Mouse (Mus musculus) bone marrow, adult 2 months (tissue): ENCODE results near the gene Fam217b. TPM values are rescaled to one million over a fixed set of nuclear protein-coding genes. Genes with fewer than 3 reads are reported as not detected.

Experiments
- H3K27ac ChIP-seq: fragments of 200-500 bp; 2 replicates; pipeline ENCODE4 v1.5.1; 2012; ENCODE audit warnings: low read depth, mild to moderate bottlenecking, control low read depth, inconsistent platforms, low read length; ENCODE audit not compliant: control insufficient read depth, poor library complexity, insufficient read depth
- H3K4me1 ChIP-seq: fragments of 200-500 bp; 2 replicates; pipeline ENCODE4 v1.6.1; 2011; ENCODE audit warnings: low read length; ENCODE audit not compliant: control insufficient read depth, insufficient read depth
- H3K4me3 ChIP-seq: fragments of 200-500 bp; replicated peaks from 2 replicates; pipeline ENCODE3; 2011; ENCODE audit warnings: mild to moderate bottlenecking, low read depth, low read length, control low read depth; ENCODE audit not compliant: control insufficient read depth
- CTCF ChIP-seq: fragments of 200-500 bp; IDR thresholded peaks from 2 replicates; pipeline ENCODE4 v1.5.1; 2011; ENCODE audit warnings: low read length, control low read depth; ENCODE audit not compliant: control insufficient read depth, insufficient read depth
- POLR2A ChIP-seq: fragments of 200-500 bp; IDR thresholded peaks from 2 replicates; pipeline ENCODE4 v1.6.1; 2011; ENCODE audit warnings: low read depth, mild to moderate bottlenecking, control low read depth, low read length, borderline replicate concordance; ENCODE audit not compliant: control insufficient read depth
- WGBS: fragments of 180-500 bp; shearing (Covaris S2); methylation state at CpG from one replicate; pipeline ENCODE4 v1.1.7; 2018; 5-methylcytosine and 5-hydroxymethylcytosine counted together
- polyA plus RNA-seq: library from polyadenylated mRNA; stranded (reverse); fragments of >200 nt; gene quantifications from 2 replicates; pipeline ENCODE4 v1.2.4, GENCODE M21; 2011; ENCODE audit warnings: low replicate concordance; ENCODE audit not compliant: missing spikeins, insufficient read depth, insufficient read length

Fam217b gene
- polyA plus RNA-seq, 1 experiment, result 8.6 TPM

DNA sequence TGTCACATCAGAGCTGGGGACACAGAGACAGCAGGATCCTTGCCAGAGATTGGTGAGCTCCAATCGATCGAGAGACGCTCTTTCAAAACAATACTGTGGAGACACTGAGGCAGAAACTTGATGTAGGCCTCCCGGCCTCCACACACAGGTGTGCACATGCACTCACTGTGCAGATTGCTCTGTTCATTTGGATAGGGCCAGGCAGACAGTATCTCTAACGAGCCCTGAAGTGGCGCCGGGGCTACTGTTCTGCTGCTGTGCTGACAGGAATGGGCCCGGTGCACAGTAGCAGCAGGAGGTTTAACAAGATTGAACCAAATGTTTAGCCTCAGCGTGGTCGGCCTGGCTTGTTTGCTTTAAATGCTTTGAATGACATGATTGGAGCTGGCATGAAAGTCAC is 36.6 kb downstream of the Fam217b start:
- no peaks in the 10 kb centered on the region for H3K4me1 ChIP-seq
- no peak overlapping the region for H3K27ac ChIP-seq
- no peak for TF ChIP-seq POLR2A
- TF ChIP-seq CTCF, result no peak
- 88% methylated on average over 10 of the region's 10 CpGs for WGBS
- no peak overlapping the region for H3K4me3 ChIP-seq

DNA sequence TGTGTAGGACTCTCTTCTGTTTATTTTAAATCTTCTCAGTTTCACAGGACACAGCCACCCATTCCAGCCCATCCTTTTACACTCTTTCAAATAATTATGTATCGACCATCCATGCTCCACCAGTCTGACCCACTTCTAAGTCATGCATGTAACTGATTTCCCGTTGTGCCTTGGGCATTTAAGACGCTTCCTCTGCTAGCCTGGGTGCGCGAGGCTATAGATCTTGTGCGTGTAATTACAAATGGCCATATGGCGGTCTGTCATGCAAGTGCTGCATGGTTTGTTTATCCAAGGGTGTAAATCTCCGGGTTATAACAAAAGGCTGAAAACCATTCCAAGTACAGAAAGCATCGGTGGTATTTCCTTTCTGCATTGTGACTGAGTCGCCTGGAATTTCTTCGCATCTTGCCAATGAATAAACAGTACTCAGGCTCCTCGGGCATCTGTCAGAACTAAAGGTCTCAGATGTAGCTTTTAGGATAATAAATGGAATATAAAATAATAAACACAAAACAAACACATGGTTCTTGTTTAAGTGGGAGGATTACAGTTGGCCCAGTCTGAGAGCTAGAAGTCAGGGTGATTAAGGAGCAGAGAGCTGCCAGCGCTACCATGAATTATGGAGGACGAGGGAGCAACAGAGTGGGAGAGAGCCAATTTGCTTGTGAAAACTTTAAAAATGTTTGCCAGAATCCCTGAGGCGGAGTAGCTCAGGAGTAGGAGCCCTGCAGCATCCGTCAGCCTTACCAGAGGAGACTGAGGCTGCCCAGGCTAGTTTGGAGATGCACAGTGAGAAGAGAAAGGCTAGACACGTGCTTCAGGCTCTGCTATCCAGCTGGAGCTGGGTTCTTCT is 40.6 kb downstream of the Fam217b start:
- 44% methylated on average over 17 of the region's 17 CpGs for WGBS
- no peak overlapping the region for H3K4me3 ChIP-seq
- no peaks in the 10 kb centered on the region for H3K4me1 ChIP-seq
- TF ChIP-seq POLR2A (no peak), CTCF (no peak)
- no peak overlapping the region for H3K27ac ChIP-seq

DNA sequence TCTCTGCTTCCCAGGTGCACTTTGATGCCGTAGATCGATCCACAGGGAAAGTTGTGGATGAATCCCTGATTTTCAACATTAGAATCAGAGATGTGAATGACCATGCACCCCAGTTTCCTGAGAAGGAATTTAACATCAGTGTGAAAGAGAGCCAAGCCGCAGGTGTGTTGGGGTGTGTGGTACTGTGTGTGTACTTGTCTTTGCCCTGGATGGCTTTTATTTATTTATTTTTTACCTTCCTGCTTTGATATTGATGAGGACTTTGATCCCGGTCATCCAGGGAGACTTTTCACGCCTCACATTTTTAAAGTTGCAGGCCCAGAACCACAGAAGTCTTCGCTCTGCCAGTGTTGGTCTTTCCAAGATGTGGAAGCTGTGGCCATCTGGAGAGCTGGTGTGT is 43.1 kb downstream of the Fam217b start:
- H3K4me1 ChIP-seq, result no peaks in the 10 kb centered on the region
- 86% methylated on average over 6 of the region's 6 CpGs for whole genome bisulfite sequencing

DNA sequence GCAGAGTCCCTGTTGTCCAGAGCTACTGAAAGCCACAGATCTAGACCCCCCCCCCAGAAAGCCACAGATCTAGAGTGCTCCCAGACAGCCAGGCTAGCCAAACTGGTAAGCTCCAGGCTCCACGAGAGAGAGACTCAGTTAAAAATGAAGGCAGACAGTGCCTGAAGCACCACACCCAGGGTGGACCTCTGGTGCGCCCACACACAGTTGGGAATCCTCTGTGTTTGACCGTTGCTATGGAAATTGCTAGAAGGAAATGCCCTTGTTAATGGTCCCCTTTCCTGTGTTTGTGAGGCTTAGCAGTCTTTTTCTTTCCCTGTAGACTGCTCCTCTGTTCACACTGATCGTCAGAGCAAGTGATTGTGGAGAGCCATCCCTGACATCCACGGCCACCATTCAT is 46.0 kb downstream of the Fam217b start:
- no peak overlapping the region for H3K4me3 ChIP-seq
- 49% methylated on average over 5 of the region's 5 CpGs for WGBS
- H3K27ac ChIP-seq, result no peak overlapping the region
- no peaks in the 10 kb centered on the region for H3K4me1 ChIP-seq
- TF ChIP-seq POLR2A (no peak), CTCF (no peak)

More for the DNA sequence above, 43.1 kb downstream of the Fam217b start:
- no peak overlapping the region for H3K4me3 ChIP-seq
- H3K27ac ChIP-seq, result no peak overlapping the region
- TF ChIP-seq CTCF (no peak), POLR2A (no peak)

DNA sequence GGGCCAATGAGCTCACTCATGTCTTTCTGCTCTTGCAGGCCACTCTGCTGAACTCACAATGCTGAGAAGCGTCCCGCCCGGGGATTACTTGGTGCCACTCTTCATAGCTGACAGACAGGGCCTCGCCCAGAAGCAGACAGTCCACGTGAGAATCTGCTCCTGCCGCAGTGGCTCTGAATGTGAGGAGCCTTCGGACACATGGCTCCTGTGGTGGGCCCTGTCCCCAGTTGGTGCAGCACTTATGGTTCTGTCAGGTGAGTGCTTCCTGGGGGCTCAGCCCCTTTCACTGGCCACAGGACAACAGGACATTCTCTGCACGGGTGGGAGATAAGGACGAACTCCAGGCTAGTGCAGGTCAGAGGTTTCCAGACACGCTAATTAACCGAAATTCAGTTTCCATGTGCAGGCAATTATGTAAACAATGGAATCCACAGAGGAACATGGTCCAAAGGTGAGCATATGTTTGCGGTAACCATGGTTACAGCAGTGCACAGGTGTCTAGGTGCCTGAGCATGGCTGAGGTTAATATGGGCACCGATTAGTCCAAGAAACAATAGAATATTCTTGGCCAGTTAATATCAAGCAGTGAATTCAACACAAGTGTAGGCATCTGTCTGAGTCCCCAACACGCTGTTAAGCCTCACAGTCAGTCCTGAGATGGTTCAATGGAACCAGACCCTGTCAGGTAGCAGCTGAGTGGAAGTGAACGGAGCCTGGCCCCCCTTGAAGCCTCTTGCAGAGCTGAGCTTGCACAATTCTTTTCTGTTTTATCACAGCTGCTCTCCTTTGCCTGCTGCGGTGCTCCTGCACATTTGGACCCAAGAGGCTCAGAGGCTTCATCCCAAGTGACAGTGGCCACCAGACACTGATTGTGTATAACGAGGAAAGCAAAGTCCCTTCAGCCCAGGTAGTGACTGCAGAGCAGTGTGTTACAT is 57.5 kb downstream of the Fam217b start:
- WGBS, result 76% methylated on average over 17 of the region's 17 CpGs

DNA sequence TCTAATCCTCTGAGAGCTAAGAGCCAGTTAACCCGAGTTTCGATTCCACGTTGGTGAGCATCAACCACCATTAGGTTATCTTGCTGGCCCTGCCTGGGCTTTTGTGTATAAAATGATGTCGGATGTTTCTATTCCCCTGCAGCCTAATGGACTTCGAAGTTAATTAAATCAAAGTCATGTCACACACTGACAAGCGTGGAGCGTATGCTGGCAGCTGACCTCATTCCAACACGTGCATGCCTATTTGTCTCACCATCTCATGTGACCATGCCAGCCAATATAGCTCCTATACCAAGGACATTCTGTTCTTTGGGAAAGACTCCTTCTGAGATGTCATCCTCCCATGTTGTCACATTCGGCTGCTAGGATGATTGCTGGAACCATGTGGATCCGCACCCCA is 59.6 kb downstream of the Fam217b start:
- WGBS, result 84% methylated on average over 10 of the region's 10 CpGs
- no peak overlapping the region for H3K4me3 ChIP-seq
- H3K27ac ChIP-seq, result no peak overlapping the region
- H3K4me1 ChIP-seq, result no peaks in the 10 kb centered on the region
- TF ChIP-seq POLR2A (no peak), CTCF (no peak)

More for the DNA sequence above, 57.5 kb downstream of the Fam217b start:
- TF ChIP-seq CTCF (no peak), POLR2A (no peak)
- no peaks in the 10 kb centered on the region for H3K4me1 ChIP-seq
- H3K4me3 ChIP-seq, result no peak overlapping the region
- H3K27ac ChIP-seq, result no peak overlapping the region

Other genes starting within 250 kb of the Fam217b start
- 0.61 and 2.7 TPM in 2 replicates for gene Sycp2, start 6.8 kb upstream of the Fam217b start, polyA plus RNA-seq
- gene Ppp1r3d, start 52 bp upstream of the Fam217b start, polyA plus RNA-seq, result 0.88 and 5.2 TPM in 2 replicates
- not detected in 2 replicates for gene Cdh26, start 16.0 kb downstream of the Fam217b start, polyA plus RNA-seq